Mouse (Mus musculus): Measurements from ENCODE around the gene Tm6sf1. TPM values are rescaled to one million over a fixed set of nuclear protein-coding genes. Genes with fewer than 3 reads are reported as not detected.

The Tm6sf1 gene
- total and polyA plus RNA-seq, 3 experiments = 0.28 to 0.93 (median 0.57) TPM

DNA sequence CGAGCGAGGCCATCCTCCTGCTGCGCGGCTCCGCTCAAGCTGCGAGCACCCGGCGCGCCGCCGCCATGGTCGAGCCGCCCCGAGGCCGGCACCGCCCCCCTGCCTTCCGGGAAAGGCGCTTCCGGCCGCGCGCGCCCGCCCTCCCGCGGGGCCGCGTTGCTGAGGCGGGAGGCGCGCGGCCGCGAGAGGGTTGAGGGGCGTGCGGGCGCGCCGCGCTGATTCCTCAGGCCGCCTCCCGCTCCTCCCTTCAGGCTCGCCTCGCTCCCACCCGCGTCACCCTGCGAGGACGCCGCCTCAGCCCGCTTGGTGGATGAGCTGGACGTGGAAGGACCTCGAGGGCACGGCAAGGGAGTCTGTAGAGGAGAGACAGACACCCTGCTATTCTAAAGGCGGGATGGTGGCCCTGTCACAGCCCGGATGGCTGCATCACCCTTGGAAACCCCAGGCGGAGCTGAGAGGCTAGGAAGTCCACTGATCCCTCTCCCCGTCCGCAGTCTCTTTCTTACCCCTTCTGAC, 29.4 kb upstream of the Tm6sf1 start, which contains the start of gene Btbd1:
Btbd1 (minus strand) TSS at position 53 of the 516 bp plus-strand sequence.
- Histone ChIP-seq H3K36me3 (replicated peaks in 1 of 2; ENCODE audit: control insufficient read depth in 1 of 2, insufficient read depth in 1 of 2, low read length in 1 of 2) (peaks cover 0 to 10% of the 10 kb centered on the region in 2 experiments), H3K9ac (ENCODE audit: insufficient read depth, low read depth) (peak within 1 kb of the TSS; percentile 71), H3K27me3 (replicated peaks) (no peaks in the 10 kb centered on the region), H3K4me1 (ENCODE audit: control insufficient read depth in 1 of 2, insufficient read depth in 2 of 2) (peaks cover 8 to 33% of the 10 kb centered on the region in 2 experiments), H3K9me3 (replicated peaks; ENCODE audit: low read length) (no peaks in the 10 kb centered on the region), H3K27ac (ENCODE audit: insufficient read depth, low read depth) (peak within 1 kb of the TSS; percentile 64), H3K79me2 (replicated peaks; ENCODE audit: control insufficient read depth, extremely low read depth, insufficient read depth, poor library complexity, severe bottlenecking) (peaks cover 36% of the 10 kb centered on the region), H3K4me2 (ENCODE audit: insufficient read depth, low read depth, poor library complexity, severe bottlenecking) (peak within 1 kb of the TSS; percentile 77), H3K4me3 (replicated peaks in 1 of 3; ENCODE audit: low read depth in 2 of 3, low read length in 2 of 3, poor library complexity in 1 of 3) (peak within 1 kb of the TSS; percentile 76 to 89 (median 86))
- dilution Hi-C loops (cut with MboI; ENCODE audit: extremely low pct_ligation_motif_present, extremely low pct_unique_long_range_greater_than_20kb, low sequenced_read_pairs) (no loop called here), in situ Hi-C loops (cut with MboI; ENCODE audit: low pct_ligation_motif_present, low pct_unique_long_range_greater_than_20kb, low sequenced_read_pairs) (no loop called here)
- peak; percentile 59 for DNase-seq (ENCODE audit: extremely low read depth)
- TF ChIP-seq JUND (conservative IDR thresholded peaks at IDR 0.05; ENCODE audit: low read depth, low read length) (no peak), CHD2 (IDR thresholded peaks at IDR 0.05; ENCODE audit: low read length) (no peak), KAT2A (IDR thresholded peaks at IDR 0.05; ENCODE audit: insufficient replicate concordance, low read length) (0 out of 2 replicates have a peak, but pooled peaks have one; percentile 34), CHD1 (IDR thresholded peaks at IDR 0.05; ENCODE audit: low read depth, low read length) (no peak), E2F4 (IDR thresholded peaks at IDR 0.05; ENCODE audit: insufficient replicate concordance, low read depth, low read length) (no peak), PAX5 (IDR thresholded peaks at IDR 0.05; ENCODE audit: low read length) (no peak), ELF1 (IDR thresholded peaks at IDR 0.05; ENCODE audit: low read depth, low read length) (peak; percentile 74), NELFE (IDR thresholded peaks at IDR 0.05; ENCODE audit: low read depth, low read length) (peak; percentile 52), MAFK (IDR thresholded peaks at IDR 0.05; ENCODE audit: insufficient replicate concordance, low read length) (no peak), SIN3A (IDR thresholded peaks at IDR 0.05; ENCODE audit: low read length) (peak; percentile 18; the same call in 1 of the 2 replicates), TCF12 (IDR thresholded peaks at IDR 0.05; ENCODE audit: low read depth, low read length) (peak; percentile 47), ZKSCAN1 (IDR thresholded peaks at IDR 0.05; ENCODE audit: borderline replicate concordance, low read depth, low read length) (no peak), POLR2A (IDR thresholded peaks at IDR 0.05; ENCODE audit: low read depth, low read length) (peak; percentile 58; the same call in 1 of the 2 replicates), POLR2AphosphoS2 (IDR thresholded peaks at IDR 0.05; ENCODE audit: low read depth, low read length) (no peak)

DNA sequence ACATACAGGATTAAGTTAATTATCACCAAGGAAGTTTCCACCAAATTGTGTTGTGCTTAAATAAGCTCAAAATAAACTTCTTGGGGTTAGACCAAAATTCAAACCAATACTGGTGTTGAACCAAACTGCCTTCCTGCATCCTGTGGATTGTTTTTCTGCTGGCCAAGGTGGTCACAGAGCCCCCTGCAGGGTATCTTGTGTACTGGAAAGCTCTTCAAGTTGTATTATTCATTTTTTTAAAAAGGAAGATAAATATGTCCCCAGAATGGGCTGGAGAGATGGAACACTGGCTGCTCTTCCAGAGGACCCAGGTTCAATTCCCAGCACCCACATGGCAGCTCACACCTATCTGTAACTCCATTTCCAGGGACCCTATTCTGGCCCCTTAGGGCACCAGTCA, 24.0 kb upstream of the Tm6sf1 start:
- H3K4me1 ChIP-seq (ENCODE audit: control insufficient read depth in 1 of 2, insufficient read depth in 2 of 2) = peaks cover 1 to 2% of the 10 kb centered on the region in 2 experiments; a peak in 1 of 4 replicates
- H3K27me3 ChIP-seq (replicated peaks) = no peaks in the 10 kb centered on the region
- no peak overlapping the region for H3K4me3 ChIP-seq (replicated peaks in 1 of 3; ENCODE audit: low read depth in 2 of 3, low read length in 2 of 3, poor library complexity in 1 of 3)
- peaks cover 3% of the 10 kb centered on the region for H3K9me3 ChIP-seq (replicated peaks; ENCODE audit: low read length)
- no peak overlapping the region for H3K9ac ChIP-seq (ENCODE audit: insufficient read depth, low read depth)
- in situ Hi-C loops (cut with MboI; ENCODE audit: low pct_ligation_motif_present, low pct_unique_long_range_greater_than_20kb, low sequenced_read_pairs) (no loop called here), dilution Hi-C loops (cut with MboI; ENCODE audit: extremely low pct_ligation_motif_present, extremely low pct_unique_long_range_greater_than_20kb, low sequenced_read_pairs) (no loop called here)
- DNase-seq (ENCODE audit: extremely low read depth) = no peak
- no peaks in the 10 kb centered on the region for H3K79me2 ChIP-seq (replicated peaks; ENCODE audit: control insufficient read depth, extremely low read depth, insufficient read depth, poor library complexity, severe bottlenecking)
- H3K27ac ChIP-seq (ENCODE audit: insufficient read depth, low read depth) = no peak overlapping the region
- no peaks in the 10 kb centered on the region for H3K36me3 ChIP-seq (replicated peaks in 1 of 2; ENCODE audit: control insufficient read depth in 1 of 2, insufficient read depth in 1 of 2, low read length in 1 of 2)
- no peak overlapping the region for H3K4me2 ChIP-seq (ENCODE audit: insufficient read depth, low read depth, poor library complexity, severe bottlenecking)
- TF ChIP-seq CTCF (conservative IDR thresholded peaks at IDR 0.05 in 1 of 2, IDR thresholded peaks at IDR 0.05 in 1 of 2; ENCODE audit: low read depth in 2 of 2, low read length in 2 of 2) = peak in 1 of 2 experiments; percentile 42; a peak in 2 of 4 replicates
- no peak for TF ChIP-seq USF1 (IDR thresholded peaks at IDR 0.05; ENCODE audit: low read depth, low read length)
- TF ChIP-seq SMC3 (IDR thresholded peaks at IDR 0.05; ENCODE audit: low read depth, low read length) = 0 out of 2 replicates have a peak, but pooled peaks have one; percentile 3

Measured in CH12.LX (cell line).